8 mouse cellular contexts compared by ENCODE assay signal in the genomic region with DNA sequence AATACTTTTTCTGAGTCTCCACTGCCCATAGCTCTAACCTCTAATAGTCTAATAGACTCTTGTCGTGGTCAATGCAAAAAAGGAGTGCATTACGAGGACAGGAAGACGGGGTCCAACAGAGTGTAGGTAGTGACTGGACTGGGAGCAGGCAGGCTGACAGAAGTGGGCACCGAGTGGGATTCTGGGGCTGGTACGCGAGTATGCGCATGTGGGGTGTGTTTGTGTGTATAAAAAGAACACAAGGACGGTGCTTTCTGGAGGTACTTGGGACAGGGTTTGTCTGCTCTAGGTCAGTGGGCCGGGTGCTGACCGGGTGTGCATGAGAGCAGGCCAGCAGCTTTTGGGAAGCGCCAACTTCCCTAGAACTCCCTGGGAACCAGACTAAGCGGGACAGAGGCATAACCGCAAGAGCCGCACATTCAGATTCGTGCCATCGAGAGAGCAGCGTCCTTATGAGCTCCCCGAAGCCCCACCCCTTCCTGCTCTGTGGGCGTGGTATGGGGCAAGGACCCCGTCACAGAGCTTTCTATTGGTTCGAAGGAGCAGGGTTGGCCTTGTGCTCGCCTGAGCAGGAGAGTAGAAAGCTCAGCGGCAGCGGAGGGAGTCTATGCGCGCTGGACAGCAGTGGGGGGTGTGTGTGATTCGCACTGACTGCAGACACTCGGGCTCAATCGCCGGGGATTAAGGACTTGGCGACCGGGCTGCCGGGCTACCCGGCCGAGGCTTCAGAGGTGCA. TPM values are rescaled to one million over a fixed set of nuclear protein-coding genes. Genes with fewer than 3 reads are reported as not detected.
DNase-seq lines count a peak whose midpoint lies in the region; ATAC-seq lines count a peak whose summit lies in the region.

TSS of gene Efnb1 (plus strand) at position 608 of the 736 bp plus-strand sequence.

- peak within 1 kb of the TSS; percentile 66 for H3K4me3 ChIP-seq in hindbrain, embryonic 13.5 days

- DNase-seq in NIH3T3 (ENCODE audit: low read depth): peak; percentile 92
- DNase-seq in cerebellum, postnatal 14 days: peak; percentile 84 to 88
- peak; percentile 80 to 86 for DNase-seq in frontal cortex, postnatal 14 days (ENCODE audit: low spot score in 2 of 2)
- peak; percentile 59 to 69 for DNase-seq in layer of hippocampus, postnatal 25 days (ENCODE audit: extremely low spot score in 1 of 2, low spot score in 1 of 2)
- peak; percentile 95 for DNase-seq in lung, postnatal 25 days (ENCODE audit: low spot score)
- peak; percentile 85 for DNase-seq in retina, embryonic 14.5 days (ENCODE audit: low spot score)
- peak; percentile 86 for DNase-seq in thymus, postnatal 4 days

- H3K27me3 ChIP-seq in hindbrain, embryonic 13.5 days: peaks cover 35% of the 10 kb centered on the region

- peak within 1 kb of the TSS; percentile 84 for H3K27ac ChIP-seq in hindbrain, embryonic 13.5 days

- peak; percentile 93 for ATAC-seq in hindbrain, embryonic 13.5 days (ENCODE audit: low FRiP score)

- H3K4me1 ChIP-seq in hindbrain, embryonic 13.5 days (replicated peaks): peaks cover 20% of the 10 kb centered on the region

- no peaks in the 10 kb centered on the region for H3K36me3 ChIP-seq in hindbrain, embryonic 13.5 days

- peak within 1 kb of the TSS; percentile 87 for H3K9ac ChIP-seq in hindbrain, embryonic 13.5 days

- 22% methylated on average over 35 of the region's 35 CpGs for WGBS in hindbrain, embryonic 13.5 days

- H3K4me2 ChIP-seq in hindbrain, embryonic 13.5 days: peak within 1 kb of the TSS; percentile 75

- no peaks in the 10 kb centered on the region for H3K9me3 ChIP-seq in hindbrain, embryonic 13.5 days

RNA-seq across cellular contexts. Expression of gene Efnb1, which starts in this region (rescaled TPM):
- 26.6 and 33.0 TPM in 2 replicates for polyA plus RNA-seq in hindbrain, embryonic 13.5 days (2015; fragmentation: Nextera tagmentation; extraction: Ambion mirVana)
- 10 to 100 TPM; 11.6 to 14.8 TPM for total RNA-seq in layer of hippocampus, postnatal 25 days (2021)

Comparison
In these comparisons a context has a peak if more than half of its experiments do, and no peak if none do; other contexts are left out.
1. Peak in every context shown above with its lines: DNase-seq, ATAC-seq, H3K4me3 ChIP-seq and H3K27ac ChIP-seq.